Mouse (Mus musculus) liver, embryonic 11.5 days (tissue): ENCODE measurements around the gene Stab1. TPM values are rescaled to one million over a fixed set of nuclear protein-coding genes. Genes with fewer than 3 reads are reported as not detected.

Experiments used
- ATAC-seq: fragments of 200-750 bp; cut with Nextera tagmentation; replicated peaks from 2 replicates; pipeline ENCODE4 v1.8.0; 2017; ENCODE audit warnings: moderate number of reproducible peaks, mild to moderate bottlenecking, moderate TSS enrichment, moderate library complexity; ENCODE audit not compliant: low FRiP score
- DNase-seq: peaks from one replicate; pipeline ENCODE4 v3.0.0-alpha.2; 2017; ENCODE audit warnings: low spot score
- H3K27ac ChIP-seq: fragments of 300-500 bp; sonication (generic); 2 replicates; pipeline ENCODE4 v1.5.1; 2014; ENCODE audit warnings: mild to moderate bottlenecking, low read depth, low read length, control low read depth
- H3K27me3 ChIP-seq: fragments of 300-500 bp; sonication (generic); replicated peaks from 2 replicates; pipeline ENCODE4 v1.6.1; 2014; ENCODE audit warnings: low read length, mixed read lengths; ENCODE audit not compliant: control insufficient read depth, insufficient read depth
- H3K36me3 ChIP-seq: fragments of 300-500 bp; sonication (generic); 2 replicates; pipeline ENCODE4 v1.6.1; 2014; ENCODE audit warnings: mild to moderate bottlenecking, low read length, moderate library complexity, mixed read lengths; ENCODE audit not compliant: control insufficient read depth, insufficient read depth
- H3K4me1 ChIP-seq: fragments of 300-500 bp; sonication (generic); replicated peaks from 2 replicates; pipeline ENCODE4 v1.6.1; 2014; ENCODE audit warnings: low read length, mixed read lengths; ENCODE audit not compliant: control insufficient read depth, insufficient read depth
- H3K4me2 ChIP-seq: fragments of 300-500 bp; sonication (generic); 2 replicates; pipeline ENCODE4 v1.6.1; 2014; ENCODE audit warnings: mild to moderate bottlenecking, control low read depth, moderate library complexity
- H3K4me3 ChIP-seq: fragments of 300-500 bp; sonication (generic); 2 replicates; pipeline ENCODE4 v1.5.1; 2014; ENCODE audit warnings: low read depth, low read length, control low read depth
- H3K9ac ChIP-seq: fragments of 300-500 bp; sonication (generic); 2 replicates; pipeline ENCODE4 v1.6.1; 2014; ENCODE audit warnings: low read depth, low read length, control low read depth
- H3K9me3 ChIP-seq: fragments of 300-500 bp; sonication (generic); 2 replicates; pipeline ENCODE4 v1.6.1; 2016; ENCODE audit warnings: low read length, inconsistent platforms, mixed read lengths; ENCODE audit not compliant: control insufficient read depth
- WGBS: fragments of 180-500 bp; shearing (Covaris S2); extraction: QIAGEN DNeasy Blood & Tissue Kit; methylation state at CpG from one replicate; pipeline ENCODE4 v1.1.7; 2014; 5-methylcytosine and 5-hydroxymethylcytosine counted together
- polyA plus RNA-seq: library from polyadenylated mRNA; unstranded; fragments of >200 nt; fragmentation: Nextera tagmentation; extraction: Ambion mirVana; gene quantifications from 2 replicates; pipeline ENCODE4 v1.2.1, GENCODE M21; 2014

Gene Stab1
- polyA plus RNA-seq, 1 experiment from 2014 or later = 39.9 TPM

GRCm38 (mm10) chr14:31129326-31130235, 38.9 kb downstream of the Stab1 start:
- Histone ChIP-seq H3K27ac (peak overlapping the region; percentile 82), H3K4me3 (peak overlapping the region; percentile 86), H3K4me2 (peak overlapping the region; percentile 85), H3K4me1 (peaks cover 52% of the 10 kb centered on the region), H3K9ac (no peak overlapping the region), H3K27me3 (no peaks in the 10 kb centered on the region), H3K36me3 (peaks cover 14% of the 10 kb centered on the region), H3K9me3 (no peaks in the 10 kb centered on the region)
- ATAC-seq (no peak), DNase-seq (no peak)
- WGBS = 61% methylated on average over 15 of the region's 15 CpGs

DNA sequence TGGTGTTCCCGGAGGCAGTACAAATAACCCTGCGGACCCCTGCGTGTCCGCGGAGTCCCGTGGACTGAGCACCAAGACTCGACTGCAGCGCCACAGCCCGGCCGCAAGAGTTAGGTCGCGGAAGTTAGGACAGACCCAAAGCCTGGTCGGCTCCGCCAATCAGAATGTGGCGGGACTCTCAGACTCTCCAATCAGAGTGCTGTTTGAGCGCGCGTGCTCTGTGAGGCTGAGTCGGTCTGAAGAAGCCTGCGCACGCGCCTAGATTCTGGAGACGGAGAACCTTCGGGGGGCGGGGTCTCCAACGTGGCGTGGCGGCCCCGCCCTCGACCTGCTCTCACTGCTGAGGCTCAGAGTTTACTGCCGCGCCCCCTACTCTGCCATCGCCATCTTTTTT, 39.6 kb downstream of the Stab1 start, which contains the start of gene Smim4:
Gene Smim4, minus strand, starts transcription at position 131 of the 394 bp plus-strand sequence.
- Histone ChIP-seq H3K36me3 (peaks cover 8% of the 10 kb centered on the region), H3K27ac (peak within 1 kb of the TSS; percentile 82), H3K9ac (peak within 1 kb of the TSS; percentile 92), H3K27me3 (no peaks in the 10 kb centered on the region), H3K4me3 (peak within 1 kb of the TSS; percentile 86), H3K4me2 (peak within 1 kb of the TSS; percentile 90), H3K9me3 (no peaks in the 10 kb centered on the region), H3K4me1 (peaks cover 52% of the 10 kb centered on the region)
- WGBS = under 1% methylated on average over 33 of the region's 33 CpGs
- ATAC-seq (peak; percentile 90), DNase-seq (peak; percentile 95)

DNA sequence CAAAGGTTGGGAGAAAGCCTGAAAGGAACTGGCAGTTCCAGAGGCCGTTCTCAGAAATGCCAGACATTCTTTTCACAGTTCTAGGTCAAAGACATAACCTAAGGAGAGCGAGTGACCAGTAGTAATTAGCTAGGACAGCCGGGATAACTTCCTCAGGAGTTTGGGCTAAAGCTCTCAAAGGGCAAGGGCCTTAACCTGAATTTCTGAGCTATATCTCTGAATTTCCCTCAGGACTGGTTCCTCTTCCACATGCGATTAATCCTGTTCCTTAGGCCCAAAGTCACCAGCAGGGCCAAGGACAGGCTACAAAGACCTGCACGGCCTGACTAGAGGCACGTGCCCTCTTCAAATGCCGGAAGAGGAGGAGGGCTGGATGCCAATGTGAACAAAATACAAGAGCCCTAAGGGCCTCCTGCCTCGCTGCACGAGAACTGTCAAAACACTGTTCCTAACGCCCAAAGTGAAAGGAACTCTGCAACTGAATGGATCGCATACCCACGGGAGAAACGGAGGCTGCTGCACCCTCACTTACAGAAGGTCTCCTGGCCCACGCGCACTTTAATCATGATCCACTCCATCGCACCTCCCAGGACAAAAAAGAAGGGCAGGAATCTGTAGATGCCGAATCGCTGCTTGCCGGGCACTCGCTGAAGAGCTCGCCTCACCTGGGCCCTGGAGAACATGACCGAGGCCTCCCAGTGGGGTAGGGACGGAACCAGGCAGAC, 40.2 kb downstream of the Stab1 start:
- ATAC-seq = no peak; the same call in 1 of the 2 replicates
- H3K4me3 ChIP-seq = peak overlapping the region; percentile 86
- H3K4me1 ChIP-seq = peaks cover 47% of the 10 kb centered on the region
- DNase-seq = no peak
- peak overlapping the region; percentile 92 for H3K9ac ChIP-seq
- peak overlapping the region; percentile 79 for H3K27ac ChIP-seq
- H3K9me3 ChIP-seq = no peaks in the 10 kb centered on the region
- H3K36me3 ChIP-seq = peaks cover 7% of the 10 kb centered on the region
- H3K27me3 ChIP-seq = no peaks in the 10 kb centered on the region
- peak overlapping the region; percentile 90 for H3K4me2 ChIP-seq
- WGBS = 3% methylated on average over 23 of the region's 23 CpGs

DNA sequence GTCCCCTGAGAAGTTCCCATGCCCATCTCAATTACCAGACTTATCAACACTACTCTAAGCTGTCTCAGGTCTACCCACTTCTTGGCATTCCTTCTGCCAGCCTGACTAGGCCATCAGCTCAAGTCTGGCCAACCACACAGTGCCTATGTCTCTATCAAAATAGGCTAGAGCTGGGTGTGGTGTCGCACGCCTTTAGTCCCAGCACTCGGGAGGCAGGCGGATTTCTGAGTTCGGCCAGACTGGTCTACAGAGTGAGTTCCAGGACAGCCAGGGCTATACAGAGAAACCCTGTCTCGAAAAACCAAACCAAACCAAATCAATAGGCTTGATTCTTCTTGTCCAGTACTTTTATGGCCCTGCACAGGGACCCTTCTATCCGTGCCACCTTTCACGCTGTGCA, 41.6 kb downstream of the Stab1 start:
- peak overlapping the region; percentile 39 for H3K27ac ChIP-seq
- ATAC-seq (no peak), DNase-seq (no peak)
- WGBS = 75% methylated on average over 8 of the region's 8 CpGs
- H3K9ac ChIP-seq = peak overlapping the region; percentile 17
- H3K4me1 ChIP-seq = peaks cover 33% of the 10 kb centered on the region
- peak overlapping the region; percentile 30 for H3K4me3 ChIP-seq
- peaks cover 6% of the 10 kb centered on the region; the same call in 1 of the 2 replicates for H3K36me3 ChIP-seq
- peak overlapping the region; percentile 69 for H3K4me2 ChIP-seq
- no peaks in the 10 kb centered on the region for H3K9me3 ChIP-seq
- H3K27me3 ChIP-seq = no peaks in the 10 kb centered on the region

- ATAC-seq = no peak
- H3K9me3 ChIP-seq = no peaks in the 10 kb centered on the region
- H3K27ac ChIP-seq = peak overlapping the region; percentile 19; the same call in 1 of the 2 replicates
- no peak for DNase-seq
- peaks cover 8% of the 10 kb centered on the region; the same call in 1 of the 2 replicates for H3K36me3 ChIP-seq
- H3K4me2 ChIP-seq = peak overlapping the region; percentile 69
- H3K4me1 ChIP-seq = peaks cover 30% of the 10 kb centered on the region
- peak overlapping the region; percentile 12; the same call in 1 of the 2 replicates for H3K9ac ChIP-seq
- WGBS = 65% methylated on average over 9 of the region's 9 CpGs
- no peaks in the 10 kb centered on the region for H3K27me3 ChIP-seq
- H3K4me3 ChIP-seq = no peak overlapping the region
Observed at GRCm38 (mm10) chr14:31125106-31126075, 43.0 kb downstream of the Stab1 start.

GRCm38 (mm10) chr14:31115522-31115921, 52.9 kb downstream of the Stab1 start:
- ATAC-seq (no peak), DNase-seq (no peak)
- H3K27me3 ChIP-seq = no peaks in the 10 kb centered on the region
- H3K27ac ChIP-seq = no peak overlapping the region
- peaks cover 7% of the 10 kb centered on the region for H3K36me3 ChIP-seq
- H3K4me2 ChIP-seq = no peak overlapping the region
- 56% methylated on average over 2 of the region's 2 CpGs for WGBS
- no peak overlapping the region for H3K9ac ChIP-seq
- H3K9me3 ChIP-seq = no peaks in the 10 kb centered on the region
- H3K4me1 ChIP-seq = peaks cover under 1% of the 10 kb centered on the region
- H3K4me3 ChIP-seq = no peak overlapping the region

GRCm38 (mm10) chr14:31114011-31114410, 54.4 kb downstream of the Stab1 start:
- peaks cover 13% of the 10 kb centered on the region for H3K36me3 ChIP-seq
- H3K9me3 ChIP-seq = no peaks in the 10 kb centered on the region
- WGBS = 54% methylated on average over 3 of the region's 3 CpGs
- no peak overlapping the region for H3K4me2 ChIP-seq
- 0 out of 2 replicates have a peak, but pooled peaks have one; percentile 42 for ATAC-seq
- no peak overlapping the region for H3K4me3 ChIP-seq
- H3K4me1 ChIP-seq = peaks cover 4% of the 10 kb centered on the region
- H3K27me3 ChIP-seq = no peaks in the 10 kb centered on the region
- DNase-seq = no peak
- no peak overlapping the region for H3K27ac ChIP-seq
- H3K9ac ChIP-seq = no peak overlapping the region

DNA sequence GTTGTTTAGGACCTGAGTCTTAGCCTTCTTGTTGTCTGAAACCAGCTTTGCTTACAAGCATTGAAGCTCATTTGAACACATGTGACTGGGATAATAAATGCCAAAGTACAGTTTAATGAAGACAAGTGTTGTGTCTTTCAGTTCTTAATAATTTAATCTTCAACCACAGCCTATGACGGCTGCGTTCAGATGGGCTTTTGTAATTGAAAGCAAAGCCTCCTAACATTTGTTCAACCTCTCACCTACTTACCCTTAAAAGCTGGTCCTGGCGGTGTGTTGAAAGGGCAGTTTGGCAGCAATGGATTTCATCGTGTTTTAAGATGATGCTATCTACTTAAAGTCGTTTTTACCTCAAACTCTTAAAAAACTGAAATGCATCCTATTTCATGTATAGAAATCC, 56.3 kb downstream of the Stab1 start:
- WGBS = 86% methylated on average over 5 of the region's 5 CpGs
- no peak overlapping the region for H3K4me3 ChIP-seq
- no peak for ATAC-seq
- H3K9ac ChIP-seq = no peak overlapping the region
- H3K27ac ChIP-seq = no peak overlapping the region
- H3K27me3 ChIP-seq = no peaks in the 10 kb centered on the region
- H3K9me3 ChIP-seq = no peaks in the 10 kb centered on the region
- H3K36me3 ChIP-seq = peaks cover 13% of the 10 kb centered on the region
- no peak overlapping the region for H3K4me2 ChIP-seq
- no peak for DNase-seq
- H3K4me1 ChIP-seq = peaks cover 4% of the 10 kb centered on the region
